Mouse (Mus musculus) left cerebral cortex, postnatal 10 days (tissue): ENCODE data around the gene Prep. TPM values are rescaled to one million over a fixed set of nuclear protein-coding genes. Genes with fewer than 3 reads are reported as not detected.
"Not testable (repeated sequence)": the region's sequence is repeated elsewhere in the genome, so short reads cannot be mapped to it uniquely, and the experiment has no call there.

Source experiments
- DNase-seq, 2 experiments: peaks; one replicate each; pipeline ENCODE4 v3.0.0; 2021 to 2022; ENCODE audit warnings: low spot score in 2 of 2, mixed read lengths in 1 of 2; ENCODE audit errors: extremely low spot score in 1 of 2
- intact Hi-C: fragments of 180-260 bp; cut with DNase I; formaldehyde crosslinking; loops from one replicate; pipeline ENCODE4 v1.15.1; 2025
- total RNA-seq, 2 experiments: library from RNA; stranded (reverse); gene quantifications; 2 replicates each; pipeline ENCODE4 v1.2.3; 2021

Prep gene
- total RNA-seq, 2 experiments from 2014 or later = 19.3 to 20.5 TPM

DNA sequence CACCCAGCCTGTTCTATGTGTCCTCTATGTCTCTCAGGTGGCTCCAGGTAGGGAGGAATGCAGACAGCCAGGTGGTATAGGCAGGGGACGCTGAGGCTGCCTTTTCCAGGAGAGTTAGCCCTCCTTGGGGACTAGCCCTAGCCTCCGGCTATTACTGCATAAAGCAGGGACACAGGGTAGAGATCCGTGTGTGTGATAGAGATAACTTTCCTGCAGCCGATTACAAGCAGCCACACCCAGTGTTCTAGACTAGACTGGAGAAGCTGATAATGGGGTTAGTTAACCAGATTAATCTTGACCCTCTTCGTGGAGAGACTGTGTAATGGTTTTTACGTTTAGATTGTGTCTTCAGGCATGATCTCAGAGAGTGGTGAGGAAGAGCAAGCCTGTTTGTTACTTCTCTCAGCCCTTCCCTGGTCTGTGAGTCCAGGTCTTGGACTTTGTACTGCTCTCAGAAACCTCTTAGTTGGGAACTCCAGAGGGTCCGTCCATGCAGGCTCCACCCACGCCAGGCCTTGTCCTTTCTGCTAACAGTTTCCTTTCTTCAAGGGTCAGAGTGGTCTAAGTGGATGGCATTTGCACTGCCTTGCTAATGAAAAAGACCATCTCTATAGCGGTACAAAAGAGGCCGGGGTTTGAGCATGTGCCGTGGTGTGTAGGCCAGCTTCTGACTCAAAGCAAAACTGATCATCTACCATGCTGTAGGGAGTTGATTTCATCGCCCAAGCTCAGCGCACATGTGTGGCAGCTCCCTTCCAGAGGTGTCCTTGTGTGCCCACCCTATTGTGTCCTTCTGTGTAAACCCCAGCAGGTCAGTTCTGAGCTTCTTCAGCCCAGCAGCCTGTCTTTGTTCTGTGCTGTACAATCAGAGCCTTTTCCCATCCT, 4.2 kb downstream of the Prep start:
- intact Hi-C loops = no loop called here
- DNase-seq = no peak

DNA sequence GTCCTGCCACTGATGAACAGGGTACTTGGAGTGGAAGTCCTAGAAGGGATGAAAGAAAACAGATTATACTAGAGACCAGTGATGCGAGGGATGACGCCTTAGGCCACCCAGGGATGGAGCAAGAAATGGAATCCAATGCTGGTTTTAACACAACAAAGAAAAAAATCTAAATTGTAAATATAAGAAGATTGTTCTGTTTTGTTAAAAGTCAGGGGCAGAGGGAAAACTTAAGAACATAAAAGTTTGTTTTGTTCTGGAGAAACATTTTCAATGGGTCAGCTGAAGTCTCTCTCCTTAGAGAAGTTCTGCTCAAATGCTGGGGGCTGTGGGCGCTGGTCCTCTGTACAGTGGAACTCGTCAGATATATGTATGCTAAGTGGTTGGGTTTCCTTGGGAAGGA, 5.3 kb downstream of the Prep start:
- DNase-seq = no peak
- intact Hi-C loops = no loop called here

DNA sequence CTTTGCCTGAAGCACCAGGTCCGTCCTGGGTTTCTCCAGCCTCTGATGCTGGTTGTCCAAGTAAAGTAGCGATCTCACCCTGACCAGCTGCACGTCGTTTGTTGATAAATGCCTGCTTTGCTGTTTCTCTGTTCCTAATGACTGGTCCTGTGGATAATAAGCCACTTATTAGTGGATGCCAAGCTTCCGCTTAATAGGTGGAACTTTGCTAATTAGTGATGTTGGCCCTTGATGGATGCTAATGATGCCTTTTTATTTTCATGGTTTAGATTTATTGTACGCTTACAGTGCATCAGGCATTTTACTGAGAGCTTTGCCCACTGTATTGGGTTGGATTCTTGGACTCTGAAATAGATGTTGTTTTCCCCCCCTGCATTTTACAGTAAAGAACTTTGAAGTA, 7.5 kb downstream of the Prep start:
- intact Hi-C loops = no loop called here
- DNase-seq = no peak

DNA sequence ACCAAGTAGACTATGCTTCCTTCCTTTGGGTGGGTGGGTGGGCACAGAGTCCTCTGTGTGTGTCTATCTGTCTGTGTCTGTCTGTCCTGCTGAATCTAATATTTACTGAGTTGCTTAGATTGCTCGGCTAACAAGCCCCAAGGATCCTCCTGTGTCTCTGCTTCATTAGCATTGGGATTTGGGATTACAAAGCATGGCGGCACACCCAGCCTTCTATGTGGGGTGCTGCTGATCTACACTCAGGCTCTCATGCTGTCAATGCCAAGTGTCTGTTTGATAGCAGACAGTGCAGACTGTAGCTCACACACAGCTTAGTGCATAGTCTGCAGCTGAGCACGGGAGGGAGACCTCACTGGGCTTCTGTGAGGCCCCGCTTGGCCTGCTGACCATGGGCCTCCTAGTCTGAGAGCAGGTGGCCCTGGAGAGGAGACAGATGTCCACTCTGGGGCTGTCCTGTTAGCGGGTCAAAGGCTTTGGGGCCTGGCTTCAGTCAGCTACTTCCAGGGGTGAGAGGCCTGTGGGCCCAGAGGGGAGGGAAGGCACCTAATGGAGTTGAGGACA, 8.6 kb downstream of the Prep start:
- no peak for DNase-seq
- intact Hi-C loops = no loop called here

- intact Hi-C loops = no loop called here
These were observed 9.6 kb downstream of the Prep start for GRCm38 (mm10) chr10:45076585-45076984.

GRCm38 (mm10) chr10:45077353-45077752, 10.3 kb downstream of the Prep start:
- DNase-seq = no peak
- intact Hi-C loops = no loop called here

More at GRCm38 (mm10) chr10:45076585-45076984, 9.6 kb downstream of the Prep start:
- DNase-seq = no peak

- no peak for DNase-seq
- intact Hi-C loops = no loop called here
These were observed 12.8 kb downstream of the Prep start for GRCm38 (mm10) chr10:45079756-45080155.

- no peak for DNase-seq
- intact Hi-C loops = no loop called here
These were observed 13.5 kb downstream of the Prep start for GRCm38 (mm10) chr10:45080490-45080889.

- no peak for DNase-seq
- intact Hi-C loops = no loop called here
These were observed 15.7 kb downstream of the Prep start for GRCm38 (mm10) chr10:45082730-45083129.

DNA sequence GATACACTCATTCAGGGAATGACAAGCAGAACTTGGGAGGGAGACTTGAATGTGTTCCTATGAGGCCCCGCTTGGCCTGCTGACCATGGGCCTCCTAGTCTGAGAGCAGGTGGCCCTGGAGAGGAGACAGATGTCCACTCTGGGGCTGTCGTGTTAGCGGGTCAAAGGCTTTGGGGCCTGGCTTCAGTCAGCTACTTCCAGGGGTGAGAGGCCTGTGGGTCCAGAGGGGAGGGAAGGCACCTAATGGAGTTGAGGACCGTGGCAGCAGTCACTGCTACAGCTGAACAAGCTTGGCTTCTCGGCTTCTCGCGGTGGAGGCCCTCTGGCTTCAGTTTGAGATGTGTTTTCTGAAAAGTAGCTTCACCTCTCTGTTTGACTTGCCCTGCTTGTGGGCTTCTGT, 17.0 kb downstream of the Prep start:
- intact Hi-C loops, DNase-seq: not testable (repeated sequence)

DNA sequence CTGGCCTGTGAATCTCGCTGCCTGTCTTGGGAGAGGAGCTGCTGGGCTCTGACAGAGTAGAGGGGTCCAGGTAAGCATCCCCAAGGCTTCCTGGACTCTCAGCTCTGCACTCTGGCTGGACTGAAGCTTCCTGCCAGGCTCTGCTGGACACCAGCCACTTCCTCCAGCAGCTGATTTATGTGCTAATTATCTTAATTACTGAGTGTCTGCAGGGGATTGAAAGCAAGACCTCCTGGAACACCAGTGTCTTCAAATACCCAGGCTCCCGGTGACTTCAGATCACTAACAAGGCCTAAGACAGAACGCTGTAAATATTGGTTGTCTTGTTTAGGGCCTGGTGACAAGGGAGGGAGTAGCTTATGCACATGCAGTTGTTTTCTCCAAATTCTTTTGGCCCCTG, 17.5 kb downstream of the Prep start:
- intact Hi-C loops = no loop called here
- no peak for DNase-seq

- intact Hi-C loops = no loop called here
These were observed 18.3 kb downstream of the Prep start for GRCm38 (mm10) chr10:45085315-45085714.

GRCm38 (mm10) chr10:45086637-45087036, 19.6 kb downstream of the Prep start:
- intact Hi-C loops = no loop called here
- DNase-seq = peak in 1 of 2 experiments; percentile 58

More at GRCm38 (mm10) chr10:45085315-45085714, 18.3 kb downstream of the Prep start:
- no peak for DNase-seq

DNA sequence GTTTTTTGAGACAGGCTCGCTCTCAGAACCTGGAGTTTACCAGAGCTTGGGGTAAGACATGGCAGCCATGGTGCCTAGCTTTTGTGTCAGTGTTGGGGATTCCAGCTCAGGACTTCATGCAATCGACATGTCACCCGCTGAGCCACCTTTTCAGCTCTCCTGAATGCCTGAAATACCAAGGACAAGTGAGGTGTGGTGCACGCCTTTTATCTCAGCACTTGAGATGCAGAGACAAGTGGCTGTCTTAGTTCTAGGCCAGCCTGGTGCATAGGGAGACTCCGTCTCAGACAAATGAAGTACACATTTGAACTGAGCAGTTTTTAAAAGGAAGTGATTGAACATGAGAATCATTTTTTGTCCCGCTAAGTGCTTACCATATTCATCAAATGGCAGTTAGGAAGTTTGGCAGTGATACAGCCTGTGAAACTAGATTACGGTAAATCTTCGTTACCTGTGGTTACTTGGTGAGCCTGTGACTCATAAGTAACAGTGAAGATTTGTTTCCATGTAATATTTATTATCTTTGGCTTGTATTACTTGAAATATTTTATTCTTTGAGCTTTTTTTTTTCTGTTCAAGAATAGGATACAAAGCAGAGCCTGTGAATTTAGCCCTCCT, 24.6 kb downstream of the Prep start:
- intact Hi-C loops = no loop called here
- DNase-seq = no peak

- DNase-seq = no peak
- intact Hi-C loops = no loop called here
These were observed 25.4 kb downstream of the Prep start for GRCm38 (mm10) chr10:45092080-45093056.

- DNase-seq = peak; percentile 43 to 53
- intact Hi-C loops = loop anchor here (5.0 kb wide), 1 partner anchor 274 kb away; no protein-coding TSS in a partner anchor
These were observed 31.7 kb downstream of the Prep start for GRCm38 (mm10) chr10:45098751-45099150.

DNA sequence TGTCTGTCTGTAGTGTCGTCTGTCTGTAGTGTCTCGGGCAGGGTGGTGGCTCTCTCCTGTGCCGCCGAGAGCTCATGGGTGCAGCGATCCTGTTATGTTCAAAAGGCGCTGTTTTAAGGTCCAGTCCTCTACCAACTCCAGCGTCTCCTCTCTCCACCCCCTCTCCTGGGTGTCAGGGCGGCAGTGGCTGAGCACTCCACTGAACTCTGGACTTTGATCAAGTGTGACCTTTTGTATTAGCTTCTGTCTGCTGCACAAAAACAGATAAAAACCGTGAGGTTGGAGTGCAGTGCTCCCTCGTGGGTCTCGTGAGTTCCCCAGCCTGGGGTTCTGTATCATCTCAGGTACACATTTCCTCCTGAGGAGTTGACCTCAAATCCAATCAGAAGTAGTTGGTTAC, 33.5 kb downstream of the Prep start:
- intact Hi-C loops = no loop called here
- no peak for DNase-seq

GRCm38 (mm10) chr10:45103184-45103583, 36.2 kb downstream of the Prep start:
- DNase-seq = no peak
- intact Hi-C loops = no loop called here

DNA sequence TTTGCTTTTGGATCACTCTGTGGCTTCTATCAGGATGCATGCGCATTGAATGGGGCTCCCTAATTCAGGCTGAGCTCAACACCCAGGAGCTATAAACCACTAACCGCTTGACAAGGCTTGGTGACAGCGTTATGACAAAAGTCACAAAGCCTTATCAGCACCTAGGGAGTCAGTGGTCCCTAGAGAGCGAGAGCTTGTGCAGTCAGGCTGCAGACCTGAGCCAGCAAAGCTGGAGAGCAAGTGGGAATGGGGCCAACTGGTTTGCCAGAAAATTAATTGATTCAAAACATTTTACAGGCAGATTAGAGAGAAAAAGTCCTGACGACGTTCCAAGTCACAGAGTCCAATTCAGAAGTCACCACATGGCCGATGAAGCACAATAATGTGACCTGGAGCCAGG, 37.1 kb downstream of the Prep start:
- intact Hi-C loops = no loop called here
- DNase-seq = no peak
